Comparison of ENCODE assay signal across 9 mouse cellular contexts in the genomic region with DNA sequence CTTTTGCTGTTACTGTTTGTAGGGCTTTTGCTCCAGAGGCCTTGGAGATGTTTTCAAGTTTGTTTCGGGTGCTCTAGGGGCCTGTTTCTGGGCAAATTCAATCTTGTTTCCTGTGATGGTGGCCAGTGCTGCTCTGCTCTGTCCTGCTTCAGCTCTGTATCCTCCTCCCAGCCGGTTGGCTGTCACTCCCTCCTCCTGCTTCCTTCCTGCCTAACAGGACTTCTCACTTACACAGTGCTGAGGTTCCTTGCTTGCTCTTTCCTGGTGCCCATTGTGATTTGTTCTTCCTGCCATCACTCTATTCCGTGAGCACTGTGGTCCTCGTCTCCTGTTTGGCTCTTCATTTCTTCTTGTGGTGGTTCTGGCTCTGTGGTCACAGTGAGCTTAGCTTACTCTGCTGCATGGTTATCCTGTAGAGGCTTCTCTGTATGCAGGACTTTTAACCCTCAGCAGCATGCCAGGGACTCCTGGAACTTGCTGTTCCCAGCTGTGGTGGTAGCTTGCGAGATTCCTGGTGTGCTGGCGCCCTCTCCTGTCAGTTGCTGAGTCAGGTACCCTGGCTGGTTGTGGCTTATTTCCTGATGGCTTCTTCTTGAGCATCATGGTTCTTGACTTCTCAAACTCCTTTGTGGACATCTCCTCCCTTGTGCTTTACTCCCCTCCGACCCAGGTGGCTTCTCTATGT.
A peak's percentile ranks its signal among the peaks of the same experiment; 100 is the strongest.
DNase-seq lines count a peak whose midpoint lies in the region; ATAC-seq and TF ChIP-seq lines count a peak whose summit lies in the region.
"Had no signal": no experiment of that assay in that cellular context is flagged by ENCODE, and none has a peak within 500 bp of the region (broad histone marks: within the 10 kb centered on the region; RNA-seq: fewer than 3 reads in every experiment).

No protein-coding gene starts in this region.

- no peak for TF ChIP-seq POLR2A in brain, embryonic 14.5 days (IDR thresholded peaks at IDR 0.05; ENCODE audit: borderline replicate concordance, extremely low read depth, insufficient read depth, insufficient read length, poor library complexity, severe bottlenecking)

- H3K36me3 ChIP-seq in forebrain, embryonic 11.5 days (ENCODE audit: control insufficient read depth, insufficient read depth, low read length) = no peaks in the 10 kb centered on the region
- peaks cover 4% of the 10 kb centered on the region; the same call in 1 of the 2 replicates for H3K36me3 ChIP-seq in heart, embryonic 16.5 days (ENCODE audit: control insufficient read depth, insufficient read depth)
- no peaks in the 10 kb centered on the region for H3K36me3 ChIP-seq in liver, embryonic 14.5 days (replicated peaks; ENCODE audit: control insufficient read depth, insufficient read depth, low read depth)
- H3K36me3 ChIP-seq in neural tube, embryonic 13.5 days = no peaks in the 10 kb centered on the region
- H3K36me3 ChIP-seq: embryonic facial prominence, embryonic 13.5 days had no signal

- H3K9me3 ChIP-seq in forebrain, embryonic 11.5 days (ENCODE audit: control insufficient read depth, low read length) = no peaks in the 10 kb centered on the region
- no peaks in the 10 kb centered on the region for H3K9me3 ChIP-seq in heart, embryonic 16.5 days (replicated peaks; ENCODE audit: control insufficient read depth, low read length)
- H3K9me3 ChIP-seq in liver, embryonic 14.5 days (ENCODE audit: control insufficient read depth, low read length) = no peaks in the 10 kb centered on the region
- no peaks in the 10 kb centered on the region for H3K9me3 ChIP-seq in neural tube, embryonic 13.5 days
- H3K9me3 ChIP-seq: embryonic facial prominence, embryonic 13.5 days had no signal

- DNase-seq in CD4-positive helper T cell, adult 2 months (ENCODE audit: low read depth, low spot score) = peak; percentile 38
- peak; percentile 88 for DNase-seq in brain, embryonic 14.5 days (ENCODE audit: low read depth)
- DNase-seq in forebrain, embryonic 11.5 days (ENCODE audit: low spot score) = peak; percentile 87
- peak; percentile 89 to 92 for DNase-seq in kidney, postnatal 25 days
- DNase-seq in liver, embryonic 14.5 days (ENCODE audit: low read depth in 3 of 3, low spot score in 3 of 3) = peak in 1 of 3 experiments; percentile 9
- DNase-seq in telencephalon, adult 2 months (ENCODE audit: low read depth, low spot score) = peak; percentile 56

- H3K4me3 ChIP-seq in forebrain, embryonic 11.5 days (ENCODE audit: low read depth, low read length) = no peak overlapping the region
- H3K4me3 ChIP-seq in heart, embryonic 16.5 days (ENCODE audit: low read length) = no peak overlapping the region
- H3K4me3 ChIP-seq in liver, embryonic 14.5 days (ENCODE audit: insufficient read depth in 1 of 2, low read depth in 2 of 2, low read length in 2 of 2) = no peak overlapping the region
- no peak overlapping the region for H3K4me3 ChIP-seq in neural tube, embryonic 13.5 days
- H3K4me3 ChIP-seq: embryonic facial prominence, embryonic 13.5 days had no signal

- H3K27me3 ChIP-seq in forebrain, embryonic 11.5 days (ENCODE audit: control insufficient read depth, insufficient read depth, low read length) = no peaks in the 10 kb centered on the region
- no peaks in the 10 kb centered on the region for H3K27me3 ChIP-seq in heart, embryonic 16.5 days (ENCODE audit: control insufficient read depth, insufficient read depth, low read length)
- H3K27me3 ChIP-seq in liver, embryonic 14.5 days (ENCODE audit: control insufficient read depth, insufficient read depth, low read length) = no peaks in the 10 kb centered on the region
- H3K27me3 ChIP-seq in neural tube, embryonic 13.5 days = no peaks in the 10 kb centered on the region
- H3K27me3 ChIP-seq: embryonic facial prominence, embryonic 13.5 days had no signal

- H3K9ac ChIP-seq in forebrain, embryonic 11.5 days (ENCODE audit: low read length) = no peak overlapping the region
- peak overlapping the region; percentile 36 for H3K9ac ChIP-seq in heart, embryonic 16.5 days (ENCODE audit: low read length)
- no peak overlapping the region for H3K9ac ChIP-seq in liver, embryonic 14.5 days (replicated peaks)
- no peak overlapping the region for H3K9ac ChIP-seq in neural tube, embryonic 13.5 days
- H3K9ac ChIP-seq: embryonic facial prominence, embryonic 13.5 days had no signal

- peak; percentile 98 for TF ChIP-seq CTCF in brain, embryonic 14.5 days (IDR thresholded peaks at IDR 0.05; ENCODE audit: borderline replicate concordance, extremely low read depth, insufficient read depth, insufficient read length)
- TF ChIP-seq CTCF in liver, embryonic 14.5 days (IDR thresholded peaks at IDR 0.05; ENCODE audit: low read depth) = peak; percentile 79

- 34% methylated on average over 7 of the region's 7 CpGs for WGBS in forebrain, embryonic 11.5 days
- WGBS in heart, embryonic 16.5 days = 24% methylated on average over 7 of the region's 7 CpGs
- 20% methylated on average over 7 of the region's 7 CpGs for WGBS in liver, embryonic 14.5 days (ENCODE audit: insufficient replicate concordance)
- 44% methylated on average over 7 of the region's 7 CpGs for WGBS in neural tube, embryonic 13.5 days

- no peak for TF ChIP-seq EP300 in liver, embryonic 14.5 days (IDR thresholded peaks at IDR 0.05; ENCODE audit: low read depth)

- 0 out of 2 replicates have a peak, but pooled peaks have one; percentile 10 for ATAC-seq in forebrain, embryonic 11.5 days (replicated peaks; ENCODE audit: low FRiP score)
- peak; percentile 68 for ATAC-seq in heart, embryonic 16.5 days (replicated peaks; ENCODE audit: extremely low read depth, insufficient read depth, low FRiP score)
- peak; percentile 30 for ATAC-seq in liver, embryonic 14.5 days (ENCODE audit: insufficient read depth)
- ATAC-seq in neural tube, embryonic 13.5 days (ENCODE audit: low read depth) = peak; percentile 86

- H3K4me2 ChIP-seq in forebrain, embryonic 11.5 days (ENCODE audit: low read depth, low read length, severe bottlenecking) = no peak overlapping the region
- H3K4me2 ChIP-seq in heart, embryonic 16.5 days (ENCODE audit: low read depth, low read length) = no peak overlapping the region
- H3K4me2 ChIP-seq in liver, embryonic 14.5 days (ENCODE audit: low read depth) = no peak overlapping the region
- H3K4me2 ChIP-seq in neural tube, embryonic 13.5 days = no peak overlapping the region
- H3K4me2 ChIP-seq: embryonic facial prominence, embryonic 13.5 days had no signal

- H3K4me1 ChIP-seq in forebrain, embryonic 11.5 days (replicated peaks; ENCODE audit: control insufficient read depth, insufficient read depth, low read length) = no peaks in the 10 kb centered on the region; the same call in 1 of the 2 replicates
- H3K4me1 ChIP-seq in heart, embryonic 16.5 days (ENCODE audit: control insufficient read depth, insufficient read depth, low read length) = peaks cover 64% of the 10 kb centered on the region
- H3K4me1 ChIP-seq in liver, embryonic 14.5 days (replicated peaks; ENCODE audit: control insufficient read depth in 2 of 2, insufficient read depth in 2 of 2, low read length in 1 of 2) = peaks cover 0 to 4% of the 10 kb centered on the region in 2 experiments; a peak in 2 of 4 replicates
- peaks cover 9% of the 10 kb centered on the region for H3K4me1 ChIP-seq in neural tube, embryonic 13.5 days (replicated peaks)

- H3K27ac ChIP-seq in forebrain, embryonic 11.5 days (ENCODE audit: low read depth, low read length) = no peak overlapping the region
- H3K27ac ChIP-seq in heart, embryonic 16.5 days (ENCODE audit: low read length) = peak overlapping the region; percentile 69
- no peak overlapping the region for H3K27ac ChIP-seq in liver, embryonic 14.5 days
- no peak overlapping the region for H3K27ac ChIP-seq in neural tube, embryonic 13.5 days (replicated peaks)
- H3K27ac ChIP-seq: embryonic facial prominence, embryonic 13.5 days had no signal

Comparison
In these comparisons a context has a peak if more than half of its experiments do, and no peak if none do; other contexts are left out.
1. ATAC-seq: peak in every context shown above with its lines; median percentile 86 in neural tube, embryonic 13.5 days; 68 in heart, embryonic 16.5 days; 30 in liver, embryonic 14.5 days; 10 in forebrain, embryonic 11.5 days.